Mouse (Mus musculus): ENCODE data around the gene Asxl1. TPM values are rescaled to one million over a fixed set of nuclear protein-coding genes. Genes with fewer than 3 reads are reported as not detected.

Asxl1 gene
- polyA plus RNA-seq, 1 experiment from 2014 or later, result 14.3 TPM

DNA sequence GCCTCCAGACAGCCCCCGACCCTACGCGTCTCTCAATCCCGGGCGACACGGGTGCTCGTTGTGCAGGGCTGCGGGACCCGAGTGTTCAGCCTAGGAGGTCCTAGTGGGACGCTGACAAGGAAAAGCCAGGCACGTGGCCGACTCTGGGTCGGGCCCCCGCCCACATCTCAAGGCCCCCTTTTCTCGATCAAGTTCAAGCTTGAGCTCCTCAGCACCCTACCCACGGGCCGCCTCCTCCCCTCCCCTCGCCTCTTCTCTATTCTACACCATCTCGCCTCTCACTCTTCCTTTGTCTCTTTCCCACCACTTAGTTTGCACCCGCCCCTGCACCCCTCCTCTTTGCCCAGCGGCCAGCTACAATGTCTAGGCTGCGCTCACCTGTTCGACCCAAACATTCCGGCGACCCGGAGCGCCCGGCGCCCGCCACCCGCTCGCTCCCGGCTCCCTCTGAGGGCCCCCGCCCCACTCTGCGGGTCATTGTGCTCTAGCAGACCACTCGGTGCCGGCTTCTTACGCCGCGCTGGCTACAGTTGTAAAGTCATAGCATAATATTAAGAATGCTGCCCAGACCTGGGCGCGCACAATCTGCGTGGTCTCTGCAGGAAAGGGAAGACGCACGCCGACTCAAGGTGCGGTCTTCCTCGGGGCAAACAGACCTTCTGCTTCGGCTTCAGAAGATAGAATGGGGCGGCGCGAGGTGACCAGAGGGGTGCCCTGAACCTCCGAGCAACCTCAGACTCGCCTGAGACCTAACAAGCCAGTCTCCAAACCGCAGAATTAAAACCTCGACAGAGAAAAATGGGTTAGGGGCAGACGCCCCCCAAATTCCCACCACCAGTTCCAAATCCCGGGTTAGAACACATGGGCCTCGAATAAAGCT is 99.7 kb downstream of the Asxl1 start:
- H3K27me3 ChIP-seq (replicated peaks; ENCODE audit: control insufficient read depth, insufficient read depth, low read length), result no peaks in the 10 kb centered on the region
- no peaks in the 10 kb centered on the region for H3K9me3 ChIP-seq (ENCODE audit: control insufficient read depth, low read length)

DNA sequence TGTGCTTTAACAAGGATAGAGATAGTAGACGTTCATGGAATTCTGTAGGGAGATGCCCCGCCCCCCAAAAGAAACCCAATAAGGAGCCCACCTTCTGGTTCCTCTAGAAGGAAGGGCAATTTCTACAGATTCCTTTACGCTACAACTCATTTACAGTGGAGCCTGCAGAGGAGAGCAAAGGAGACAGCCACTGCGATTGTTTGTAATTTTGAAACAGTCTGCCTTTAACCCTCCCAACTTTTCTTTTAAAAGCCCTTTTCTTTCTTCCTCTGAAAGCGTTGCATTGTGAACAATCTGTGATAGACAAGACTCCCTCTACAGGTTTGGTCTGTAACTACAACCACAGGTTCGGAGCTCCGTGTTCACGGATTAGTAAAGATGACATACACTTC is 100.4 kb downstream of the Asxl1 start:
- WGBS, result under 1% methylated on average over 8 of the region's 8 CpGs

More for the DNA sequence above, 99.7 kb downstream of the Asxl1 start:
- peak overlapping the region; percentile 85 for H3K9ac ChIP-seq (ENCODE audit: low read depth, low read length)
- H3K27ac ChIP-seq (replicated peaks; ENCODE audit: low read depth, low read length), result peak overlapping the region; percentile 95
- peak overlapping the region; percentile 98 for H3K4me2 ChIP-seq (ENCODE audit: low read depth, low read length)
- H3K36me3 ChIP-seq (ENCODE audit: control insufficient read depth, insufficient read depth, low read length), result no peaks in the 10 kb centered on the region
- ATAC-seq (ENCODE audit: low read depth), result peak; percentile 47
- peaks cover 33% of the 10 kb centered on the region for H3K4me1 ChIP-seq (ENCODE audit: control insufficient read depth, insufficient read depth, low read length)
- peak overlapping the region; percentile 93 for H3K4me3 ChIP-seq (ENCODE audit: low read depth, low read length)
- peak; percentile 65 for DNase-seq (ENCODE audit: low spot score)
- under 1% methylated on average over 53 of the region's 59 CpGs for WGBS

DNA sequence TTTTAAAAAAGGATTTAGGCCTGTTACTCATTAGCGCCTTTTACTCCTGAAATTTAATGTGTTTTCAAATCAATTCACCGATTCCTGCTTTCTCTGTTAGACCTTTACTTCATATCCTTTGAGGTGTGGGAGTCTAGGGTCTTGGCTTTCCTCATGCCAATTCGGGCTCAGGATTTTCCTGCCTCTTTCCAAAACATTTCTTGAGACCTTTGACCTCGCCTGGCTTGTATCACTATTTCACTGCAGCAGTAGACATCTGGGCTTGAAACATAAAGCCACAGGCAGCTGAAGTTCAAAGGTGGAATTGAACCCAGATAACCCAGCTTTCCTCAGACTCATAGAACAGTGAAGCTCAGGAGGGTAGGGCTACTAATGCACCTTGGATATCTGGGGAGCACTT is 100.8 kb downstream of the Asxl1 start:
- no peak overlapping the region for H3K9ac ChIP-seq (ENCODE audit: low read depth, low read length)
- DNase-seq (ENCODE audit: low spot score) (no peak), ATAC-seq (ENCODE audit: low read depth) (no peak)
- H3K27me3 ChIP-seq (replicated peaks; ENCODE audit: control insufficient read depth, insufficient read depth, low read length), result no peaks in the 10 kb centered on the region
- peak overlapping the region; percentile 93; the same call in 1 of the 2 replicates for H3K4me3 ChIP-seq (ENCODE audit: low read depth, low read length)
- H3K9me3 ChIP-seq (ENCODE audit: control insufficient read depth, low read length), result no peaks in the 10 kb centered on the region
- no peaks in the 10 kb centered on the region for H3K36me3 ChIP-seq (ENCODE audit: control insufficient read depth, insufficient read depth, low read length)
- peak overlapping the region; percentile 95; the same call in 1 of the 2 replicates for H3K27ac ChIP-seq (replicated peaks; ENCODE audit: low read depth, low read length)
- peaks cover 22% of the 10 kb centered on the region for H3K4me1 ChIP-seq (ENCODE audit: control insufficient read depth, insufficient read depth, low read length)
- 10% methylated on average over 4 of the region's 4 CpGs for WGBS
- peak overlapping the region; percentile 98 for H3K4me2 ChIP-seq (ENCODE audit: low read depth, low read length)

More for the DNA sequence above, 100.4 kb downstream of the Asxl1 start:
- peaks cover 27% of the 10 kb centered on the region for H3K4me1 ChIP-seq (ENCODE audit: control insufficient read depth, insufficient read depth, low read length)
- DNase-seq (ENCODE audit: low spot score) (peak; percentile 91), ATAC-seq (ENCODE audit: low read depth) (no peak)
- H3K27me3 ChIP-seq (replicated peaks; ENCODE audit: control insufficient read depth, insufficient read depth, low read length), result no peaks in the 10 kb centered on the region
- peak overlapping the region; percentile 95 for H3K27ac ChIP-seq (replicated peaks; ENCODE audit: low read depth, low read length)
- H3K9me3 ChIP-seq (ENCODE audit: control insufficient read depth, low read length), result no peaks in the 10 kb centered on the region
- peak overlapping the region; percentile 93 for H3K4me3 ChIP-seq (ENCODE audit: low read depth, low read length)
- H3K36me3 ChIP-seq (ENCODE audit: control insufficient read depth, insufficient read depth, low read length), result no peaks in the 10 kb centered on the region
- H3K9ac ChIP-seq (ENCODE audit: low read depth, low read length), result peak overlapping the region; percentile 85
- H3K4me2 ChIP-seq (ENCODE audit: low read depth, low read length), result peak overlapping the region; percentile 98

DNA sequence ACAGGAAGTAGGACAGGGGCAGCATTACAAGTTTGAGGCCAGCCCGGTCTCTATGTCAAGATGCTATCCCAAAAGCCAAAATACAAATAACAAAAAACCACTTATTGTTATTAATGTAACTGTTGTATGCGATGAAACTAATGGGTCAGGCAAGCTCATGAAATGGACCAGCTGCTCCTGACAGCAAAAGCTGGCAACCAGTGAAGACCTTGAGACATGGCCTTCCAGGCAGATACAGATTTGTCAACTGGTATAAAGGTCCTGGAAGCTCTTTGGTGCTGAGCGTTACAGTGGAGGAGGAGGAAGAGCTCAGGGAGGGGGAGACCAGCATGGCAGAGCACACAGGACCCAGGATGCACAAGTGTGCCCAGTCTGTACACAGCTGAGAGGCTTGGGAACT is 102.1 kb downstream of the Asxl1 start:
- Histone ChIP-seq H3K27me3 (replicated peaks; ENCODE audit: control insufficient read depth, insufficient read depth, low read length) (no peaks in the 10 kb centered on the region), H3K4me3 (ENCODE audit: low read depth, low read length) (no peak overlapping the region), H3K9me3 (ENCODE audit: control insufficient read depth, low read length) (no peaks in the 10 kb centered on the region), H3K4me1 (ENCODE audit: control insufficient read depth, insufficient read depth, low read length) (peaks cover 10% of the 10 kb centered on the region), H3K27ac (replicated peaks; ENCODE audit: low read depth, low read length) (no peak overlapping the region), H3K36me3 (ENCODE audit: control insufficient read depth, insufficient read depth, low read length) (no peaks in the 10 kb centered on the region), H3K9ac (ENCODE audit: low read depth, low read length) (no peak overlapping the region), H3K4me2 (ENCODE audit: low read depth, low read length) (no peak overlapping the region)
- ATAC-seq (ENCODE audit: low read depth) (no peak), DNase-seq (ENCODE audit: low spot score) (no peak)
- 80% methylated on average over 3 of the region's 3 CpGs for WGBS

DNA sequence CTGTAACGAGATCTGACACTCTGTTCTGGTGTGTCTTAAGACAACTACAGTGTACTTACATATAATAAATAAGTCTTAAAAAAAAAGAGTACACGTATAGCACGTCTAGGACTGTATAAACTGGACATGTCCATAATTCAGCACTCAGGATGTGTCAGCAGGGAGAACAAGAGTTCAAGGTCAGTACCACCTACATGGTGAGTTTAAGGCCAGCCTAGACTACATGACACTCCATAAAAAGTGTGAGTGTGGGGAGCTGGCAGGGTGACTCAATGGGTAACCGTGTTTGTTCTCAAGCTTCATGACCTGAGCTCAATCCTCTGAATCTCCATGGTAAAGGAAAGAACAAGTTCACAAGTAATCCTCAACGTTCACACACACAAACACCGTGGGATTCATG is 102.9 kb downstream of the Asxl1 start:
- ATAC-seq (ENCODE audit: low read depth) (no peak), DNase-seq (ENCODE audit: low spot score) (no peak)
- Histone ChIP-seq H3K36me3 (ENCODE audit: control insufficient read depth, insufficient read depth, low read length) (no peaks in the 10 kb centered on the region), H3K27ac (replicated peaks; ENCODE audit: low read depth, low read length) (no peak overlapping the region), H3K9ac (ENCODE audit: low read depth, low read length) (no peak overlapping the region), H3K27me3 (replicated peaks; ENCODE audit: control insufficient read depth, insufficient read depth, low read length) (no peaks in the 10 kb centered on the region), H3K4me2 (ENCODE audit: low read depth, low read length) (no peak overlapping the region), H3K4me1 (ENCODE audit: control insufficient read depth, insufficient read depth, low read length) (peaks cover 4% of the 10 kb centered on the region; the same call in 1 of the 2 replicates), H3K9me3 (ENCODE audit: control insufficient read depth, low read length) (no peaks in the 10 kb centered on the region), H3K4me3 (ENCODE audit: low read depth, low read length) (no peak overlapping the region)
- WGBS, result 81% methylated on average over 6 of the region's 6 CpGs

Other genes starting within 250 kb of the Asxl1 start
- gene Hck, start 237.4 kb upstream of the Asxl1 start, polyA plus RNA-seq (2014; fragmentation: Nextera tagmentation; extraction: Ambion mirVana), result 11.6 and 12.1 TPM in 2 replicates
- 97.9 and 100.0 TPM in 2 replicates for gene Tm9sf4, start 184.5 kb upstream of the Asxl1 start, polyA plus RNA-seq (2014; fragmentation: Nextera tagmentation; extraction: Ambion mirVana)
- gene Tspyl3, start 120.4 kb upstream of the Asxl1 start, polyA plus RNA-seq (2014; fragmentation: Nextera tagmentation; extraction: Ambion mirVana), result 12.0 and 14.7 TPM in 2 replicates
- gene Plagl2, start 104.4 kb upstream of the Asxl1 start, polyA plus RNA-seq (2014; fragmentation: Nextera tagmentation; extraction: Ambion mirVana), result 19.1 and 21.4 TPM in 2 replicates
- 10.8 and 11.7 TPM in 2 replicates for gene Pofut1, start 104.3 kb upstream of the Asxl1 start, polyA plus RNA-seq (2014; fragmentation: Nextera tagmentation; extraction: Ambion mirVana)
- 7.1 and 7.6 TPM in 2 replicates for gene Kif3b, start 54.4 kb upstream of the Asxl1 start, polyA plus RNA-seq (2014; fragmentation: Nextera tagmentation; extraction: Ambion mirVana)
- not detected in 2 replicates for gene 4930404H24Rik, start 147.0 kb downstream of the Asxl1 start, polyA plus RNA-seq (2014; fragmentation: Nextera tagmentation; extraction: Ambion mirVana)
- gene Nol4l, start 184.1 kb downstream of the Asxl1 start, polyA plus RNA-seq (2014; fragmentation: Nextera tagmentation; extraction: Ambion mirVana), result 11.6 and 12.9 TPM in 2 replicates

All from embryonic facial prominence, embryonic 14.5 days (tissue).